Mouse (Mus musculus) heart, embryonic 14.5 days (tissue): ENCODE measurements around the gene Anxa6. TPM values are rescaled to one million over a fixed set of nuclear protein-coding genes. Genes with fewer than 3 reads are reported as not detected.
A peak's percentile ranks its signal among the peaks of the same experiment; 100 is the strongest.
"Not testable (repeated sequence)": the region's sequence is repeated elsewhere in the genome, so short reads cannot be mapped to it uniquely, and the experiment has no call there.

Experiments used
- ATAC-seq: fragments of 200-750 bp; cut with Nextera tagmentation; 2 replicates; pipeline ENCODE4 v1.8.0; 2017; ENCODE audit warnings: low read depth, moderate TSS enrichment; ENCODE audit not compliant: insufficient number of reproducible peaks, insufficient read depth, low FRiP score
- H3K27ac ChIP-seq, 2 experiments: fragments of 200-500 bp in 1 of 2; fragments of 300-500 bp in 1 of 2; sonication (generic) in 1 of 2; replicated peaks in 1 of 2; 2 replicates each; pipeline ENCODE4 v1.5.1; 2012 to 2014; ENCODE audit warnings: low read depth in 2 of 2, low read length in 2 of 2, control low read depth in 1 of 2, mild to moderate bottlenecking in 1 of 2, mixed read lengths in 1 of 2; ENCODE audit not compliant: control insufficient read depth in 1 of 2, insufficient read depth in 1 of 2
- H3K27me3 ChIP-seq: fragments of 300-500 bp; sonication (generic); 2 replicates; pipeline ENCODE4 v1.6.1; 2014; ENCODE audit warnings: mild to moderate bottlenecking, low read length, control low read depth; ENCODE audit not compliant: control insufficient read depth, insufficient read depth
- H3K36me3 ChIP-seq: fragments of 300-500 bp; sonication (generic); 2 replicates; pipeline ENCODE4 v1.6.1; 2014; ENCODE audit warnings: mild to moderate bottlenecking, control low read depth, low read length, mixed read lengths; ENCODE audit not compliant: control insufficient read depth, insufficient read depth
- H3K4me1 ChIP-seq, 2 experiments: fragments of 200-500 bp in 1 of 2; fragments of 300-500 bp in 1 of 2; sonication (generic) in 1 of 2; 2 replicates each; pipeline ENCODE4 v1.6.1; 2012 to 2014; ENCODE audit warnings: low read length in 2 of 2, control low read depth in 1 of 2, mixed read lengths in 1 of 2; ENCODE audit not compliant: control insufficient read depth in 2 of 2, insufficient read depth in 2 of 2
- H3K4me2 ChIP-seq: fragments of 300-500 bp; sonication (generic); 2 replicates; pipeline ENCODE4 v1.6.1; 2014; ENCODE audit warnings: mild to moderate bottlenecking, low read length
- H3K4me3 ChIP-seq, 2 experiments: fragments of 200-500 bp in 1 of 2; fragments of 300-500 bp in 1 of 2; sonication (generic) in 1 of 2; 2 replicates each; pipeline ENCODE4 v1.5.1; 2012 to 2014; ENCODE audit warnings: low read length in 2 of 2, mild to moderate bottlenecking in 2 of 2, control low read depth in 1 of 2, low read depth in 1 of 2, moderate library complexity in 1 of 2; ENCODE audit not compliant: control insufficient read depth in 1 of 2, insufficient read depth in 1 of 2
- H3K9ac ChIP-seq: fragments of 300-500 bp; sonication (generic); 2 replicates; pipeline ENCODE4 v1.6.1; 2014; ENCODE audit warnings: mild to moderate bottlenecking, low read length
- H3K9me3 ChIP-seq: fragments of 300-500 bp; sonication (generic); 2 replicates; pipeline ENCODE4 v1.6.1; 2016; ENCODE audit warnings: low read length, control low read depth; ENCODE audit not compliant: control insufficient read depth
- WGBS: fragments of 180-500 bp; shearing (Covaris S2); extraction: QIAGEN DNeasy Blood & Tissue Kit; methylation state at CpG from one replicate; pipeline ENCODE4 v1.1.7; 2014; 5-methylcytosine and 5-hydroxymethylcytosine counted together
- polyA plus RNA-seq: library from polyadenylated mRNA; unstranded; fragments of >200 nt; fragmentation: Nextera tagmentation; extraction: Ambion mirVana; gene quantifications from 2 replicates; pipeline ENCODE4 v1.2.1, GENCODE M21; 2014

Gene Anxa6
- polyA plus RNA-seq, 1 experiment from 2014 or later = 369 TPM

- Histone ChIP-seq H3K4me1 (peaks cover 18 to 20% of the 10 kb centered on the region in 2 experiments), H3K27me3 (no peaks in the 10 kb centered on the region), H3K9ac (no peak overlapping the region), H3K36me3 (no peaks in the 10 kb centered on the region), H3K9me3 (no peaks in the 10 kb centered on the region), H3K27ac (peak overlapping the region in 1 of 2 experiments; percentile 46; a peak in 1 of 4 replicates), H3K4me2 (peak overlapping the region; percentile 55; the same call in 1 of the 2 replicates), H3K4me3 (no peak overlapping the region)
- 81% methylated on average over 6 of the region's 6 CpGs for WGBS
- ATAC-seq = no peak
Measured at GRCm38 (mm10) chr11:54961164-54961850, 71.9 kb downstream of the Anxa6 start.

DNA sequence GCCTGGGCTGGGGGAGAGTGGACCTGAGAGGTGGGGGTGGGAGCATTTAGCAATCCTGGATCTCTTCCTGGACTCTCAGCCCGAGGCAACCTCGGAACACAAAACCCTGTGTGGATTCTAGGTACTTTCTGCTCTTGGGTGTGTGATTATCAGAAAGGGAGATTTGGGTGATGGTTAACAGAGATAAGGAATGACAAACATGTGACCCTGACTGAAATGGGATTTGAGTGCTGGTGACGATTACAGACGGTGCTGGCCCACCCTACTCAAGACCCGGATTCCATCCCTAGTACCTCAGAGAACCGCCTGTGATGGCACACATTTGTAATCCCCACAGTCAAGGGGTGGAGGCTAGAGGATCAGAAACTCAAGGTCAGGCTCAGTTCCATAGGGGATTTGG is 73.0 kb downstream of the Anxa6 start:
- Histone ChIP-seq H3K4me1 (peaks cover 18 to 20% of the 10 kb centered on the region in 2 experiments), H3K27ac (no peak overlapping the region), H3K9ac (no peak overlapping the region), H3K9me3 (no peaks in the 10 kb centered on the region), H3K27me3 (no peaks in the 10 kb centered on the region), H3K36me3 (no peaks in the 10 kb centered on the region), H3K4me3 (no peak overlapping the region), H3K4me2 (no peak overlapping the region)
- 76% methylated on average over 6 of the region's 6 CpGs for WGBS
- ATAC-seq = no peak

- peak overlapping the region; percentile 10 to 55; a peak in 3 of 4 replicates for H3K27ac ChIP-seq
- no peak overlapping the region for H3K4me3 ChIP-seq
- no peak for ATAC-seq
- no peaks in the 10 kb centered on the region for H3K27me3 ChIP-seq
- no peaks in the 10 kb centered on the region for H3K36me3 ChIP-seq
- peak overlapping the region; percentile 53; the same call in 1 of the 2 replicates for H3K9ac ChIP-seq
- 8% methylated on average over 3 of the region's 3 CpGs for WGBS
- H3K9me3 ChIP-seq = no peaks in the 10 kb centered on the region
- H3K4me1 ChIP-seq = peaks cover 21 to 33% of the 10 kb centered on the region in 2 experiments
- no peak overlapping the region for H3K4me2 ChIP-seq
Measured at GRCm38 (mm10) chr11:54958571-54959073, 74.6 kb downstream of the Anxa6 start.

DNA sequence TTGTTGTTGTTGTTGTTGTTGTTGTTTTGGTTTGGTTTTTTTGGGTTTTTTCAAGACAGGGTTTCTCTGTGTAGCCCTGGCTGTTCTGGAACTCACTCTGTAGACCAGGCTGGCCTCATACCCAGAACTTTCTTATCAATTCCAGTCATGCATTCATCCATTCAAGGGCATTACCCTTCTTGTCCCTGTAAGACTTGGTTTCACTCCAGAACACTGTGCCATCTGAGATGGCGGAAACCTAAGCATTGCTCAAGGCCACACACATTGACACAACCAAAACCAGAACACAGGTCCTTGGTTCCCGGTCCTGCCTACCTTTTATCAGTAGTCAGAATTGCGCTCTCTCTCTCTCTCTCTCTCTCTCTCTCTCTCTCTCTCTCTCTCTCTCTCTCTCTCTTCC is 75.5 kb downstream of the Anxa6 start:
- H3K27ac ChIP-seq, H3K36me3 ChIP-seq, H3K4me2 ChIP-seq, H3K4me3 ChIP-seq, H3K27me3 ChIP-seq, H3K9ac ChIP-seq, ATAC-seq, H3K9me3 ChIP-seq: not testable (repeated sequence)
- peaks cover 19 to 34% of the 10 kb centered on the region in 2 experiments for H3K4me1 ChIP-seq
- WGBS = 87% methylated on average over 3 of the region's 3 CpGs

DNA sequence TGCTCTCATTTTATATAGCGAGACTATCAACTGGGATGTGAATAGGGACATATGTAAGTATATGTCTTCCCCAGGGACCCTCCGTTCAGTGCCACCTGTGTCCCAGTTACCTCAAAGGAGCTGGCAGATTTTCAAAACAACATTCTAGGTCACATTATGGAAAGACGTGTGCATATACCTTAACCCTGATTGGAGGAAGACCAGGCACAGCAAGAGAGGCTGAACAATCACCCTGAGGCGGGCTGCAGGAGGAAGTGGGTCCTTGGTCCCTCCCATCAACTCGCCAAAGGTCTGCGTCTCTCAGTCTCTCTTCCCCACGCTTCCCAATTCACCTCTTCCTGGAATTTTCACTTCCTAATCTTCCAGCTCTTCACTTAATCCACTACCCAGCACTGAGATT is 76.3 kb downstream of the Anxa6 start:
- no peak overlapping the region for H3K9ac ChIP-seq
- H3K4me3 ChIP-seq = no peak overlapping the region
- H3K36me3 ChIP-seq = no peaks in the 10 kb centered on the region
- no peak for ATAC-seq
- H3K9me3 ChIP-seq = no peaks in the 10 kb centered on the region
- H3K4me2 ChIP-seq = no peak overlapping the region
- no peaks in the 10 kb centered on the region for H3K27me3 ChIP-seq
- H3K4me1 ChIP-seq = peaks cover 21 to 37% of the 10 kb centered on the region in 2 experiments
- WGBS = 65% methylated on average over 7 of the region's 7 CpGs
- H3K27ac ChIP-seq = no peak overlapping the region

- H3K4me1 ChIP-seq = peaks cover 22 to 41% of the 10 kb centered on the region in 2 experiments
- peak overlapping the region; percentile 85 to 97 for H3K4me3 ChIP-seq
- H3K9me3 ChIP-seq = no peaks in the 10 kb centered on the region
- under 1% methylated on average over 59 of the region's 59 CpGs for WGBS
- peak; percentile 93 for ATAC-seq
- H3K27ac ChIP-seq = peak overlapping the region; percentile 90 to 91
- H3K9ac ChIP-seq = peak overlapping the region; percentile 86
- 0 out of 2 replicates have a peak, but pooled peaks cover under 1% of the 10 kb centered on the region for H3K36me3 ChIP-seq
- peak overlapping the region; percentile 78 for H3K4me2 ChIP-seq
- H3K27me3 ChIP-seq = no peaks in the 10 kb centered on the region
Measured at GRCm38 (mm10) chr11:54955735-54956480, 77.3 kb downstream of the Anxa6 start.

DNA sequence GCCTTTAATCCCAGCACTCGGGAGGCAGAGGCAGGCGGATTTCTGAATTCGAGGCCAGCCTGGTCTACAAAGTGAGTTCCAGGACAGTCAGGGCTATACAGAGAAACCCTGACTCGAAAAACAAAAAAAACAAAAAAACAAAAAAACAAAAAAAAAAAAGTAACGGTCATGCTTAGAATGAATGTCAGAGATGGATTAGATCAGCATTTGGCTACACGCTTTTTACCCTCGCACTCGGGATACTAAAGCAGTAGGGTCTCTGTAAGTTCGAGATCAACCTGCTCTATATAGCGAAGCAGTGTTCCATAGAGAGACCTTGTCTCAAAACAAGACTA is 77.9 kb downstream of the Anxa6 start:
- Histone ChIP-seq H3K4me1 (peaks cover 26 to 46% of the 10 kb centered on the region in 2 experiments), H3K4me2 (peak overlapping the region; percentile 78), H3K27ac (peak overlapping the region; percentile 90 to 91; a peak in 3 of 4 replicates), H3K9ac (peak overlapping the region; percentile 86), H3K4me3 (peak overlapping the region; percentile 85 to 97)
- 42% methylated on average over 10 of the region's 10 CpGs for WGBS
- not testable (repeated sequence) for ATAC-seq, H3K9me3 ChIP-seq, H3K36me3 ChIP-seq, H3K27me3 ChIP-seq
